Mouse (Mus musculus): ENCODE measurements around the gene Ttc41.

GRCm38 (mm10) chr10:86769216-86769615 lies 63.6 kb downstream of the Ttc41 start:
- TF ChIP-seq POLR2A (IDR thresholded peaks at IDR 0.05; ENCODE audit: control insufficient read depth, extremely low read depth, insufficient read depth, low read length, poor library complexity) (no peak), CTCF (IDR thresholded peaks at IDR 0.05; ENCODE audit: borderline replicate concordance, control insufficient read depth, extremely low read depth, insufficient read depth, low read length, poor library complexity) (no peak)

Measured in thymus, adult 2 months (tissue).